Mouse (Mus musculus) testis, adult 2 months (tissue): ENCODE data around the gene Evi2a.

Experiments
- CTCF ChIP-seq: fragments of 200-500 bp; IDR thresholded peaks from 2 replicates; pipeline ENCODE4 v1.5.1; 2012; ENCODE audit warnings: low read depth, mild to moderate bottlenecking, inconsistent platforms, low read length, moderate library complexity; ENCODE audit not compliant: control insufficient read depth, insufficient read depth, insufficient replicate concordance
- POLR2A ChIP-seq: fragments of 200-500 bp; IDR thresholded peaks from 2 replicates; pipeline ENCODE4 v1.6.1; 2012; ENCODE audit warnings: low read depth, mild to moderate bottlenecking, inconsistent platforms, low read length, moderate library complexity; ENCODE audit not compliant: control insufficient read depth

- TF ChIP-seq POLR2A (no peak), CTCF (no peak)
Observed at GRCm38 (mm10) chr11:79530333-79530761, at the start of gene Evi2a, which contains the start of gene Evi2.
